Comparison of ENCODE assay signal across 21 mouse cellular contexts in genomic region chr3:65943453-65943852, GRCm38 (mm10).
"Had no signal": no experiment of that assay in that cellular context is flagged by ENCODE, and none has a peak within 500 bp of the region (broad histone marks: within the 10 kb centered on the region; RNA-seq: fewer than 3 reads in every experiment).

No protein-coding gene starts in this region.

- H3K4me1 ChIP-seq: limb, embryonic 12.5 days; limb, embryonic 15.5 days had no signal

- H3K27ac ChIP-seq: limb, embryonic 12.5 days; limb, embryonic 15.5 days; liver, embryonic 14.5 days; stomach, postnatal 0 days had no signal

- H3K9me3 ChIP-seq: limb, embryonic 12.5 days; limb, embryonic 15.5 days; megakaryocyte, embryonic 14.5 days had no signal

- H3K4me3 ChIP-seq: limb, embryonic 12.5 days; limb, embryonic 15.5 days; megakaryocyte, embryonic 14.5 days had no signal

- H3K27me3 ChIP-seq: limb, embryonic 12.5 days; limb, embryonic 15.5 days; megakaryocyte, embryonic 14.5 days had no signal

- DNase-seq: kidney, adult 9 months; kidney, postnatal 14 days; kidney, postnatal 4 days; left cerebral cortex, postnatal 4 days; liver, postnatal 0 days; lung, postnatal 10 days; lung, postnatal 36 days; midbrain, embryonic 14.5 days; right cerebral cortex, adult 18-20 months; right cerebral cortex, postnatal 14 days; right cerebral cortex, postnatal 4 days; thymus, adult 2 months; thymus, postnatal 14 days; thymus, postnatal 4 days had no signal

- H3K4me2 ChIP-seq: limb, embryonic 12.5 days; limb, embryonic 15.5 days; liver, embryonic 11.5 days; midbrain, embryonic 11.5 days had no signal

- H3K9ac ChIP-seq: limb, embryonic 12.5 days; limb, embryonic 15.5 days; liver, embryonic 14.5 days; liver, postnatal 0 days had no signal

- ATAC-seq: liver, postnatal 0 days had no signal
